Mouse (Mus musculus) liver, embryonic 14.5 days (tissue): ENCODE results near the gene Fbrs. TPM values are rescaled to one million over a fixed set of nuclear protein-coding genes. Genes with fewer than 3 reads are reported as not detected.

Experiments used
- ATAC-seq: fragments of 200-750 bp; cut with Nextera tagmentation; 2 replicates; pipeline ENCODE4 v1.8.0; 2017; ENCODE audit warnings: moderate number of reproducible peaks, mild to moderate bottlenecking, moderate library complexity; ENCODE audit not compliant: insufficient read depth
- DNase-seq, 3 experiments: peaks; one replicate each; pipeline ENCODE4 v3.0.0-alpha.2; 2012 to 2013; ENCODE audit warnings: low read depth in 3 of 3, low spot score in 3 of 3
- H3K27ac ChIP-seq: fragments of 300-500 bp; sonication (generic); 2 replicates; pipeline ENCODE4 v1.5.1; 2014; ENCODE audit warnings: moderate library complexity, mild to moderate bottlenecking, control low read depth, inconsistent platforms
- H3K27me3 ChIP-seq: fragments of 300-500 bp; sonication (generic); 2 replicates; pipeline ENCODE4 v1.6.1; 2014; ENCODE audit warnings: mild to moderate bottlenecking, low read length, moderate library complexity; ENCODE audit not compliant: control insufficient read depth, insufficient read depth
- H3K36me3 ChIP-seq: fragments of 300-500 bp; sonication (generic); replicated peaks from 2 replicates; pipeline ENCODE4 v1.6.1; 2014; ENCODE audit warnings: low read depth; ENCODE audit not compliant: control insufficient read depth, insufficient read depth
- H3K4me1 ChIP-seq, 2 experiments: fragments of 200-500 bp in 1 of 2; fragments of 300-500 bp in 1 of 2; sonication (generic) in 1 of 2; replicated peaks; 2 replicates each; pipeline ENCODE4 v1.6.1; 2012 to 2014; ENCODE audit warnings: antibody characterized with exemption in 1 of 2, inconsistent platforms in 1 of 2, low read length in 1 of 2; ENCODE audit not compliant: control insufficient read depth in 2 of 2, insufficient read depth in 2 of 2
- H3K4me2 ChIP-seq: fragments of 300-500 bp; sonication (generic); 2 replicates; pipeline ENCODE4 v1.6.1; 2014; ENCODE audit warnings: low read depth, mild to moderate bottlenecking, control low read depth, moderate library complexity
- H3K4me3 ChIP-seq, 2 experiments: fragments of 200-500 bp in 1 of 2; fragments of 300-500 bp in 1 of 2; sonication (generic) in 1 of 2; 2 replicates each; pipeline ENCODE4 v1.5.1; 2012 to 2014; ENCODE audit warnings: low read depth in 2 of 2, low read length in 2 of 2, mild to moderate bottlenecking in 2 of 2, control low read depth in 1 of 2, inconsistent platforms in 1 of 2, moderate library complexity in 1 of 2; ENCODE audit not compliant: insufficient read depth in 1 of 2
- H3K9ac ChIP-seq: fragments of 300-500 bp; sonication (generic); replicated peaks from 2 replicates; pipeline ENCODE4 v1.6.1; 2014; ENCODE audit warnings: mild to moderate bottlenecking, control low read depth, moderate library complexity
- H3K9me3 ChIP-seq: fragments of 300-500 bp; sonication (generic); 2 replicates; pipeline ENCODE4 v1.6.1; 2016; ENCODE audit warnings: low read length, mixed read lengths; ENCODE audit not compliant: control insufficient read depth
- CTCF ChIP-seq: IDR thresholded peaks from 2 replicates; pipeline ENCODE4 v1.5.1; 2016; ENCODE audit warnings: antibody characterized with exemption, low read depth, control low read depth
- EP300 ChIP-seq: IDR thresholded peaks from 2 replicates; pipeline ENCODE4 v1.6.1; 2016; ENCODE audit warnings: antibody characterized with exemption, low read depth
- WGBS: fragments of 180-500 bp; shearing (Covaris S2); extraction: QIAGEN DNeasy Blood & Tissue Kit; methylation state at CpG from one replicate; pipeline ENCODE4 v1.1.7; 2014; ENCODE audit not compliant: insufficient replicate concordance; 5-methylcytosine and 5-hydroxymethylcytosine counted together
- polyA plus RNA-seq, 2 experiments: library from polyadenylated mRNA; depleted of rRNA in 1 of 2; stranded (reverse) in 1 of 2; unstranded in 1 of 2; fragments of >200 nt; fragmentation: Nextera tagmentation in 1 of 2; extraction: Ambion mirVana in 1 of 2; gene quantifications; 2 replicates each; pipeline versions ENCODE4 v1.2.1 to v1.2.3; 2012 to 2014

Gene Fbrs
- polyA plus RNA-seq, 2 experiments = 4.7 to 7.3 TPM

DNA sequence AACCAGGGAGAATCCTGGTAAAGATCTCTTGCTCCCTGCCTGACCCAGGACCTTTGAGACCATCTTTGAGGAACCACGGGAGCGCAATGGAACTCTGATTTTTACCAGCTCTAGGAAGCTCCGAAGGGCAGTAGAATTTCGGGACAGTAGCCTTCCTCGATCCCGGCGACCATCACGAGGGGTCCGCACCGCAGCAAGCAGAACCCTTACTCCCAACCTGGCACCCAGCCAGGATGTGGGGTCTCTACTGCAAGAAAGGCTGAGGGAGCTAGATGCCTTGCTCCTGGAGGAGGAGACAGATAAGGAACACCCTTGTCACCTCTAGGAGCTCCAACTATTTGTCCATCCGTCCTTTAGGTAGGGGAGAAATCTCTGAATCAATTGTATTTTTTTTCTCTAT lies 2.7 kb upstream of the Fbrs start:
- 92% methylated on average over 11 of the region's 11 CpGs for WGBS
- H3K27me3 ChIP-seq = no peaks in the 10 kb centered on the region
- no peaks in the 10 kb centered on the region for H3K9me3 ChIP-seq
- peaks cover 40% of the 10 kb centered on the region for H3K36me3 ChIP-seq
- ATAC-seq (no peak), DNase-seq (no peak)
- TF ChIP-seq CTCF (no peak), EP300 (no peak)
- H3K27ac ChIP-seq = no peak overlapping the region
- no peak overlapping the region for H3K9ac ChIP-seq
- peaks cover 30 to 33% of the 10 kb centered on the region in 2 experiments for H3K4me1 ChIP-seq
- peak overlapping the region in 1 of 2 experiments; percentile 100; a peak in 1 of 4 replicates for H3K4me3 ChIP-seq
- H3K4me2 ChIP-seq = peak overlapping the region; percentile 97

- DNase-seq = no peak
- Histone ChIP-seq H3K9me3 (no peaks in the 10 kb centered on the region), H3K4me3 (peak overlapping the region; percentile 43 to 100), H3K27me3 (no peaks in the 10 kb centered on the region), H3K36me3 (peaks cover 40% of the 10 kb centered on the region), H3K4me1 (peaks cover 30 to 33% of the 10 kb centered on the region in 2 experiments), H3K27ac (peak overlapping the region; percentile 94), H3K4me2 (peak overlapping the region; percentile 97), H3K9ac (peak overlapping the region; percentile 76)
- 72% methylated on average over 4 of the region's 4 CpGs for WGBS
- ATAC-seq = no peak
- TF ChIP-seq EP300 (no peak), CTCF (no peak)
Measured at GRCm38 (mm10) chr7:127476855-127477254, 2.1 kb upstream of the Fbrs start.

GRCm38 (mm10) chr7:127477687-127478634 lies 1.0 kb upstream of the Fbrs start:
- ATAC-seq (peak; percentile 90), DNase-seq (peak; percentile 100)
- H3K9ac ChIP-seq = peak overlapping the region; percentile 99
- WGBS = under 1% methylated on average over 50 of the region's 50 CpGs
- peak overlapping the region; percentile 94 for H3K27ac ChIP-seq
- TF ChIP-seq EP300 = peak; percentile 25; the same call in 1 of the 2 replicates
- TF ChIP-seq CTCF = peak; percentile 44
- H3K4me3 ChIP-seq = peak overlapping the region; percentile 97 to 100
- H3K4me1 ChIP-seq = peaks cover 23 to 25% of the 10 kb centered on the region in 2 experiments
- no peaks in the 10 kb centered on the region for H3K27me3 ChIP-seq
- peak overlapping the region; percentile 97 for H3K4me2 ChIP-seq
- H3K9me3 ChIP-seq = no peaks in the 10 kb centered on the region
- peaks cover 48% of the 10 kb centered on the region for H3K36me3 ChIP-seq

GRCm38 (mm10) chr7:127479318-127480225 lies 573 bp downstream of the Fbrs start:
- peak overlapping the region; percentile 94 for H3K27ac ChIP-seq
- H3K4me1 ChIP-seq = peaks cover 23 to 25% of the 10 kb centered on the region in 2 experiments
- TF ChIP-seq CTCF (no peak), EP300 (no peak)
- H3K4me2 ChIP-seq = peak overlapping the region; percentile 91
- no peaks in the 10 kb centered on the region for H3K27me3 ChIP-seq
- H3K4me3 ChIP-seq = peak overlapping the region; percentile 97 to 100
- H3K36me3 ChIP-seq = peaks cover 41% of the 10 kb centered on the region
- no peak for DNase-seq
- H3K9ac ChIP-seq = peak overlapping the region; percentile 99
- 3% methylated on average over 48 of the region's 48 CpGs for WGBS
- H3K9me3 ChIP-seq = no peaks in the 10 kb centered on the region
- no peak for ATAC-seq
